Mouse (Mus musculus) liver, embryonic 14.5 days (tissue): ENCODE data around the gene Poc1a.

Experiments
- CTCF ChIP-seq: IDR thresholded peaks from 2 replicates; pipeline ENCODE4 v1.5.1; 2016; ENCODE audit warnings: antibody characterized with exemption, low read depth, control low read depth
- EP300 ChIP-seq: IDR thresholded peaks from 2 replicates; pipeline ENCODE4 v1.6.1; 2016; ENCODE audit warnings: antibody characterized with exemption, low read depth

- no peak for TF ChIP-seq CTCF
- TF ChIP-seq EP300, result no peak
Observed at GRCm38 (mm10) chr9:106290636-106291122, 9.8 kb downstream of the Poc1a start.
